35 mouse cellular contexts compared by ENCODE assay signal in genomic region chr5:66786621-66787061, GRCm38 (mm10). TPM values are rescaled to one million over a fixed set of nuclear protein-coding genes. Genes with fewer than 3 reads are reported as not detected.
A peak's percentile ranks its signal among the peaks of the same experiment; 100 is the strongest.
DNase-seq lines count a peak whose midpoint lies in the region; ATAC-seq and TF ChIP-seq lines count a peak whose summit lies in the region.
"Had no signal": no experiment of that assay in that cellular context is flagged by ENCODE, and none has a peak within 500 bp of the region (broad histone marks: within the 10 kb centered on the region; RNA-seq: fewer than 3 reads in every experiment).

No protein-coding gene starts in this region.

- 0 out of 2 replicates have a peak, but pooled peaks cover 3% of the 10 kb centered on the region for H3K9me3 ChIP-seq in embryonic facial prominence, embryonic 14.5 days (ENCODE audit: control insufficient read depth, low read length)
- no peaks in the 10 kb centered on the region for H3K9me3 ChIP-seq in embryonic facial prominence, embryonic 10.5 days
- no peaks in the 10 kb centered on the region for H3K9me3 ChIP-seq in kidney, postnatal 0 days (replicated peaks; ENCODE audit: low read length)
- H3K9me3 ChIP-seq in limb, embryonic 11.5 days (ENCODE audit: control insufficient read depth, low read length) = no peaks in the 10 kb centered on the region
- H3K9me3 ChIP-seq: embryonic facial prominence, embryonic 13.5 days; forebrain, embryonic 12.5 days; limb, embryonic 12.5 days; liver, embryonic 13.5 days; midbrain, embryonic 15.5 days; neural tube, embryonic 15.5 days had no signal

- no peak overlapping the region for H3K4me2 ChIP-seq in embryonic facial prominence, embryonic 14.5 days (ENCODE audit: low read depth, low read length)
- H3K4me2 ChIP-seq in kidney, postnatal 0 days (ENCODE audit: low read length) = no peak overlapping the region
- H3K4me2 ChIP-seq in limb, embryonic 11.5 days (ENCODE audit: low read depth, severe bottlenecking) = no peak overlapping the region
- H3K4me2 ChIP-seq: embryonic facial prominence, embryonic 13.5 days; forebrain, embryonic 12.5 days; heart, embryonic 12.5 days; hindbrain, embryonic 14.5 days; limb, embryonic 12.5 days; liver, embryonic 13.5 days; midbrain, embryonic 15.5 days; neural tube, embryonic 15.5 days had no signal

- no peak for TF ChIP-seq CTCF in kidney, postnatal 0 days (IDR thresholded peaks at IDR 0.05; ENCODE audit: low read depth)

- DNase-seq in embryonic facial prominence, embryonic 14.5 days (ENCODE audit: low spot score) = peak; percentile 84
- no peak for DNase-seq in embryonic facial prominence, embryonic 10.5 days (ENCODE audit: low spot score)
- DNase-seq in kidney, postnatal 0 days (ENCODE audit: low spot score) = peak; percentile 30
- DNase-seq in kidney, postnatal 14 days = no peak
- DNase-seq in limb, embryonic 11.5 days (ENCODE audit: low spot score) = no peak
- no peak for DNase-seq in thymus, postnatal 14 days
- DNase-seq in frontal cortex, postnatal 36 days (ENCODE audit: low spot score in 2 of 2) = no peak
- DNase-seq: adrenal gland, postnatal 14 days; cerebellum, adult 11 months; cerebellum, adult 9-10 months; cerebellum, postnatal 36 days; embryo, embryonic 11 days; forebrain, postnatal 0 days; gastrocnemius, postnatal 14 days; heart, adult 18-20 months; heart, postnatal 4 days; kidney, adult 9 months; layer of hippocampus, postnatal 36 days; liver, embryonic 13.5 days; lung, adult 2 months; right cerebral cortex, postnatal 25 days; spleen, adult 18-20 months; thymus, postnatal 25 days had no signal

- H3K4me3 ChIP-seq in embryonic facial prominence, embryonic 14.5 days (ENCODE audit: low read depth, low read length) = no peak overlapping the region
- no peak overlapping the region for H3K4me3 ChIP-seq in embryonic facial prominence, embryonic 10.5 days
- no peak overlapping the region for H3K4me3 ChIP-seq in kidney, postnatal 0 days (replicated peaks; ENCODE audit: low read depth, low read length)
- no peak overlapping the region for H3K4me3 ChIP-seq in limb, embryonic 11.5 days (ENCODE audit: low read depth, low read length)
- H3K4me3 ChIP-seq: embryonic facial prominence, embryonic 13.5 days; forebrain, embryonic 12.5 days; heart, embryonic 12.5 days; limb, embryonic 12.5 days; liver, embryonic 13.5 days; midbrain, embryonic 15.5 days; neural tube, embryonic 15.5 days had no signal

- peaks cover 5% of the 10 kb centered on the region; the same call in 1 of the 2 replicates for H3K4me1 ChIP-seq in embryonic facial prominence, embryonic 14.5 days (ENCODE audit: control insufficient read depth, insufficient read depth, low read length)
- H3K4me1 ChIP-seq in embryonic facial prominence, embryonic 10.5 days = peaks cover 16% of the 10 kb centered on the region; the same call in 1 of the 2 replicates
- H3K4me1 ChIP-seq in kidney, postnatal 0 days (replicated peaks; ENCODE audit: insufficient read depth, low read length) = no peaks in the 10 kb centered on the region
- H3K4me1 ChIP-seq in limb, embryonic 11.5 days (ENCODE audit: control insufficient read depth, insufficient read depth, low read length) = no peaks in the 10 kb centered on the region
- H3K4me1 ChIP-seq: forebrain, embryonic 12.5 days; heart, embryonic 12.5 days; liver, embryonic 13.5 days; midbrain, embryonic 15.5 days; neural tube, embryonic 15.5 days had no signal

- no peaks in the 10 kb centered on the region for H3K36me3 ChIP-seq in embryonic facial prominence, embryonic 14.5 days (ENCODE audit: control insufficient read depth, insufficient read depth, low read length)
- H3K36me3 ChIP-seq in embryonic facial prominence, embryonic 10.5 days (replicated peaks) = no peaks in the 10 kb centered on the region
- H3K36me3 ChIP-seq in kidney, postnatal 0 days (ENCODE audit: insufficient read depth, low read length) = no peaks in the 10 kb centered on the region
- H3K36me3 ChIP-seq in limb, embryonic 11.5 days (ENCODE audit: control insufficient read depth, insufficient read depth, low read length) = no peaks in the 10 kb centered on the region
- H3K36me3 ChIP-seq: embryonic facial prominence, embryonic 13.5 days; forebrain, embryonic 12.5 days; G1E; heart, embryonic 12.5 days; limb, embryonic 12.5 days; liver, embryonic 13.5 days; midbrain, embryonic 15.5 days; neural tube, embryonic 15.5 days had no signal

- no peak for ATAC-seq in embryonic facial prominence, embryonic 14.5 days (ENCODE audit: low read depth)
- ATAC-seq in kidney, postnatal 0 days (replicated peaks; ENCODE audit: low FRiP score, low read depth) = no peak
- ATAC-seq in common myeloid progenitor, adult 5-6 weeks (replicated peaks; ENCODE audit: low read depth, poor library complexity, severe bottlenecking) = peak; percentile 52; the same call in 1 of the 2 replicates
- ATAC-seq in limb, embryonic 11.5 days (ENCODE audit: insufficient number of reproducible peaks, low FRiP score, low TSS enrichment, low read depth) = peak; percentile 64; the same call in 1 of the 2 replicates
- ATAC-seq: forebrain, postnatal 0 days; inflammation-experienced regulatory T-cells, adult 6 months; midbrain, embryonic 15.5 days had no signal

- H3K27ac ChIP-seq in embryonic facial prominence, embryonic 14.5 days (replicated peaks; ENCODE audit: low read depth, low read length) = no peak overlapping the region; the same call in 1 of the 2 replicates
- H3K27ac ChIP-seq in embryonic facial prominence, embryonic 10.5 days (replicated peaks) = no peak overlapping the region
- no peak overlapping the region for H3K27ac ChIP-seq in kidney, postnatal 0 days
- H3K27ac ChIP-seq in limb, embryonic 11.5 days (replicated peaks; ENCODE audit: low read depth, low read length) = no peak overlapping the region
- H3K27ac ChIP-seq: embryonic facial prominence, embryonic 13.5 days; forebrain, embryonic 12.5 days; hindbrain, embryonic 14.5 days; liver, embryonic 13.5 days; macrophage; midbrain, embryonic 15.5 days; neural tube, embryonic 15.5 days had no signal

- WGBS in embryonic facial prominence, embryonic 14.5 days = 61% methylated on average over 8 of the region's 8 CpGs
- WGBS in embryonic facial prominence, embryonic 10.5 days = 90% methylated on average over 8 of the region's 8 CpGs
- WGBS in kidney, postnatal 0 days = 34% methylated on average over 8 of the region's 8 CpGs
- 56% methylated on average over 8 of the region's 8 CpGs for WGBS in limb, embryonic 11.5 days

- no peaks in the 10 kb centered on the region for H3K27me3 ChIP-seq in embryonic facial prominence, embryonic 14.5 days (replicated peaks; ENCODE audit: control insufficient read depth, insufficient read depth, low read length)
- no peaks in the 10 kb centered on the region for H3K27me3 ChIP-seq in embryonic facial prominence, embryonic 10.5 days (replicated peaks; ENCODE audit: low read depth, poor library complexity, severe bottlenecking)
- no peaks in the 10 kb centered on the region for H3K27me3 ChIP-seq in kidney, postnatal 0 days (ENCODE audit: insufficient read depth, low read length)
- no peaks in the 10 kb centered on the region for H3K27me3 ChIP-seq in limb, embryonic 11.5 days (ENCODE audit: control insufficient read depth, insufficient read depth, low read length)
- H3K27me3 ChIP-seq: embryonic facial prominence, embryonic 13.5 days; forebrain, embryonic 12.5 days; limb, embryonic 12.5 days; liver, embryonic 13.5 days; midbrain, embryonic 15.5 days; neural tube, embryonic 15.5 days had no signal

- H3K9ac ChIP-seq in embryonic facial prominence, embryonic 14.5 days (ENCODE audit: low read depth, low read length) = no peak overlapping the region
- no peak overlapping the region for H3K9ac ChIP-seq in kidney, postnatal 0 days (ENCODE audit: low read depth, low read length)
- H3K9ac ChIP-seq in limb, embryonic 11.5 days (ENCODE audit: low read length) = no peak overlapping the region
- H3K9ac ChIP-seq: embryonic facial prominence, embryonic 13.5 days; forebrain, embryonic 12.5 days; forebrain, postnatal 0 days; heart, embryonic 12.5 days; hindbrain, embryonic 14.5 days; limb, embryonic 12.5 days; liver, embryonic 13.5 days; midbrain, embryonic 15.5 days; neural tube, embryonic 15.5 days had no signal

RNA-seq across cellular contexts. Expression of gene Limch1, which starts 41.0 kb away (rescaled TPM):
- 70.5 and 71.1 TPM in 2 replicates for polyA plus RNA-seq in embryonic facial prominence, embryonic 14.5 days (2014; fragmentation: Nextera tagmentation; extraction: Ambion mirVana)
- 47.1 and 50.8 TPM in 2 replicates for polyA plus RNA-seq in embryonic facial prominence, embryonic 10.5 days (2016; fragmentation: Nextera tagmentation; extraction: Ambion mirVana)
- 32.8 and 34.1 TPM in 2 replicates for polyA plus RNA-seq in kidney, postnatal 0 days (2015; fragmentation: Nextera tagmentation; extraction: Ambion mirVana)
- total RNA-seq in common myeloid progenitor, adult 5-6 weeks (2017) = not detected in 2 replicates
- polyA plus RNA-seq in limb, embryonic 11.5 days (2014; fragmentation: Nextera tagmentation; extraction: Ambion mirVana) = 39.7 and 42.1 TPM in 2 replicates
- total RNA-seq: megakaryocyte-erythroid progenitor cell, adult 5-6 weeks had no signal
- polyA plus RNA-seq: G1E, macrophage had no signal

Comparison
In these comparisons a context has a peak if more than half of its experiments do, and no peak if none do; other contexts are left out.
1. DNase-seq: peak in embryonic facial prominence, embryonic 14.5 days (single experiment) and kidney, postnatal 0 days (single experiment); none in embryonic facial prominence, embryonic 10.5 days (single experiment), kidney, postnatal 14 days (single experiment), limb, embryonic 11.5 days (single experiment), thymus, postnatal 14 days (single experiment) and frontal cortex, postnatal 36 days (0 of 2).
2. ATAC-seq: peak in common myeloid progenitor, adult 5-6 weeks (single experiment) and limb, embryonic 11.5 days (single experiment); none in embryonic facial prominence, embryonic 14.5 days (single experiment) and kidney, postnatal 0 days (single experiment).